Mouse (Mus musculus): Measurements from ENCODE around the gene Cadm4. TPM values are rescaled to one million over a fixed set of nuclear protein-coding genes. Genes with fewer than 3 reads are reported as not detected.

Cadm4 gene
- total RNA-seq (2021): 10 to 100 TPM in 1 of 2 experiments, 1 to 10 TPM in 1; 5.3 to 17.7 TPM
- long read RNA-seq, experiment 1, partial matches to known transcripts: 0 of 1 reads
- long read RNA-seq, experiment 1, other reads (novel, unspliced or antisense): 1 of 1 reads
- long read RNA-seq, experiment 2, partial matches to known transcripts: 0 of 1 reads
- long read RNA-seq, experiment 2, other reads (novel, unspliced or antisense): 0 of 1 reads

DNA sequence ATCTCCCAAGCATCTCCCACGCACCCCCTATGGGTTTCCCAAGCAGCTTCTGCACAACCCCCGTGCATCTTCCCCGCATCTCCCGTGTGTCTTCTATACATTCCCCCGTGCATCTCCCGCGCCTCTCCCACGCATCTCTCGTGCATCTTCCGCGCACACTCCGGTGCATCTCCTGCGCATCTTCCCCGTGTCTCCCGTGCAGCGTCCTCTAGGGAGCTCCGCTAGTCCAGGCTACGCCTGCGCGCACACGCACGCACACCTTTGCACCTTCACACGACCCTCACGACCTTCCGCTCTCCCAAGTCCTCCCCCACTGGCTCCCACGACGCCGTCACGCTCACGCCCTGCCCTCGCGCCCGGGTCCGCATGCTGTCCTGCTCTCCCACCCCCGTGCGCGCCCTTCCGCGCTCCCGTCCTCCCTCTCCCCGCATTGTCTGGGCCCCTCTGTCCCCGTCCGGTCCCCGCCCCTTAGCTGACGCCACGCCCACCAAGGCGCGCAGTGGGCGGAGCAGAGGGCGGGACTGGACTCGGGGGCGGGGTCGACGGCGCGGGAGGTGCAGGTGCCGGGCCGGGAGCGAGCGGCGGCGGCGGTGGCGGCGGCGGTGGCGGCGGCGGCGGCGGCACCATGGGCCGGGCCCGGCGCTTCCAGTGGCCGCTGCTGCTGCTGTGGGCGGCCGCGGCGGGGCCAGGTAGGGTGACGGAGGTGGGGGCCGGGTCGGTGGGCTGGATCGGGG, at the start of gene Cadm4:
Gene Cadm4, plus strand, starts transcription at position 550 of the 734 bp plus-strand sequence.
- intact Hi-C loops (cut with DNase I; ENCODE audit: low total_unique reads): no loop called here
- peak; percentile 81 for DNase-seq

GRCm38 (mm10) chr7:24435305-24435704, 46.5 kb upstream of the Cadm4 start:
- DNase-seq: no peak
- intact Hi-C loops (cut with DNase I; ENCODE audit: low total_unique reads): no loop called here

GRCm38 (mm10) chr7:24437981-24438380, 43.8 kb upstream of the Cadm4 start:
- intact Hi-C loops (cut with DNase I; ENCODE audit: low total_unique reads): no loop called here

GRCm38 (mm10) chr7:24439191-24439590, 42.6 kb upstream of the Cadm4 start:
- intact Hi-C loops (cut with DNase I; ENCODE audit: low total_unique reads): no loop called here
- DNase-seq: no peak

More at GRCm38 (mm10) chr7:24437981-24438380, 43.8 kb upstream of the Cadm4 start:
- peak; percentile 72 for DNase-seq

DNA sequence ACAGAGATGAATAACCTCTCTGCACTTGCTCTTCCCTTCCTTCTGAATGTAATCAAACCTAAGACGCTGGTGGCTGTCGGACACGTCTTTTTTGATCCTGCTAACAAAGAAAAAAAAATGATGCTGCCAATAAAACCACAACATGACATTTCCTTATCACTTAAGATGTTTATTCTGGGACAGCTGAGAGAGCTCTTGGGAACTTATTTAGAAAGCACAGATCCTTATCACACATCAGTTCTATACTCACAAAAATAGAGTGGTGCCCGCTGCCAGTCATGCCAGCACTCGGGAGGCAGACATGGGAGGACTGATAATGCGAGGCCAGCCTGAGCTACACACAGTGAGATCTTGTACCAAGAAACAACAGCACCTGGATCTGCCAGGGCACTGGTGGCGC, 41.9 kb upstream of the Cadm4 start:
- intact Hi-C loops (cut with DNase I; ENCODE audit: low total_unique reads): no loop called here

DNA sequence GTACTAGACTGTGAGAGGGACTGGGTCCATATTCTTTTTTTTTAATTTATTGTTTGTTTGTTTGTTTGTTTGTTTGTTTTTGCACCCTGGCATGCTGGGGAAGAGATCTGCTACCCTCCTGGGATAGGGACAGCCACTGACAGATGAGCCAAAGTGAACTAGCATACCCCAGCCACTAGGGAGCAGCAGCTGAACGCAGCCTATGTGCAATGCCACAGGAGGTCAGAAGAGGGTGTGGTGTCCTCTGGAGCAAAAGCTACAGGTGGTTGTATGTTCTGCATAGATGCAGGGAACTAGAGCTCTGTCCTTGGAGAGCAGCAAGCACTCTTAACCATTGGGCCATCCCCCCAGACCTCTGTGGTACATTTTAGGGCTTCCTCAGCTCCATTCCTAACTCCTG, 40.0 kb upstream of the Cadm4 start:
- peak; percentile 60 for DNase-seq
- intact Hi-C loops (cut with DNase I; ENCODE audit: low total_unique reads): no loop called here

More for the DNA sequence above, 41.9 kb upstream of the Cadm4 start:
- DNase-seq: no peak

GRCm38 (mm10) chr7:24442313-24442712, 39.5 kb upstream of the Cadm4 start:
- no peak for DNase-seq
- intact Hi-C loops (cut with DNase I; ENCODE audit: low total_unique reads): no loop called here

GRCm38 (mm10) chr7:24445266-24445926, 36.4 kb upstream of the Cadm4 start:
- DNase-seq: no peak
- intact Hi-C loops (cut with DNase I; ENCODE audit: low total_unique reads): no loop called here

DNA sequence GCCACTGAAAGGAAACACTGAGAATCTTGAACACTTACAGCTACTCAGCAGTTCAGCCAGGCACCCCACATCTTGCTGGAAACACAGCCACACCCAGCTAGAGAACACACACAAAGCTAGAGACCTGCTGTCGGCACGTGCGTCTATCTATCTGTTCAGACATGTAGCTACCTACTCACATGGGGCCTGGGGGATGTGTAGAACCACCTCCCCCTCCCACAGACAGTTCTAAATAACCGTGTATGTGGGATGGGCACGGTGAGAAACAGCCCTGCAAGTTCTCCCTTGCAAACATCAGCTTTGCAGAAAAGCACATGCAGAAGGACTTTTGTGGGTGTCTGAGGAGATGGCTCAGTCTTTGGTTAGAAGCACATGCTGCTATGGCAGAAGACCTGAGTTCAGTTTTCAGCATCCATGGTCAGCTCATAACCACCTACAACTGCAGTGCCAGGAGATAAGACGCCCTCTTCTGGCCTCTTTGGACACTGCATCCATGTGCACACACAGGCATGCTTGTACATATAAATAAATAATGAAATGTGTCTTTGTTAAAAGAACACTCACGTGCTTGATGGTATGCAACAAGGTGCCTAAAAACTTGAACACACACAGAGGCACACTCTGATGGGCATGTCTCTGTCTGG, 35.0 kb upstream of the Cadm4 start:
- intact Hi-C loops (cut with DNase I; ENCODE audit: low total_unique reads): no loop called here
- no peak for DNase-seq

GRCm38 (mm10) chr7:24448782-24449517, 32.9 kb upstream of the Cadm4 start:
- intact Hi-C loops (cut with DNase I; ENCODE audit: low total_unique reads): no loop called here
- no peak for DNase-seq

GRCm38 (mm10) chr7:24450585-24451017, 31.2 kb upstream of the Cadm4 start:
- DNase-seq: no peak
- intact Hi-C loops (cut with DNase I; ENCODE audit: low total_unique reads): no loop called here

DNA sequence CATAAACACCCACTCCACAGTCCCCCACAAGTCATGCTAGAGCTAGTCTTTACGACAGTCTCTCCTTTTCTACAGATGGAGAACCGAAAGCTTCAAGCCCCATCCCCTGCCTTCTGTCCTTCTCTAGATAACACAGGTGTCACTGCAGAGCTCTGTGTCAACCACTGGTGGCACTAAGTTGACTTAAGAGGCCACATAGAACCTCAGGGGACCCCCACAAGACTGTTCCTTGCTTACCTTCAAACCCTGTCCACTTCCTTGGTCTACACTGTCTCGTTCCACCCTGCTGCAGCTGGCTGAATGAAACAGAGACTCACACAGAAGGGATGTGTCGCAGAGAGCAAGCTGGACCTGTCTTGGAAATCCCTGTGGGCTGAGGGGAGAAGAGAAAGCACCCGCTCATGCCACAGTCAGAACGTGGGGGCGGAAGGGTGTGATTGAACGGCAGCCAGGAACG, 29.9 kb upstream of the Cadm4 start, which contains the start of gene Irgc1:
Gene Irgc1, minus strand, starts transcription at position 443 of the 457 bp plus-strand sequence.
- intact Hi-C loops (cut with DNase I; ENCODE audit: low total_unique reads): no loop called here
- DNase-seq: no peak

- no peak for DNase-seq
- intact Hi-C loops (cut with DNase I; ENCODE audit: low total_unique reads): no loop called here
Observed at GRCm38 (mm10) chr7:24454199-24454598, 27.6 kb upstream of the Cadm4 start.

GRCm38 (mm10) chr7:24455726-24456125, 26.1 kb upstream of the Cadm4 start:
- intact Hi-C loops (cut with DNase I; ENCODE audit: low total_unique reads): no loop called here
- no peak for DNase-seq

DNA sequence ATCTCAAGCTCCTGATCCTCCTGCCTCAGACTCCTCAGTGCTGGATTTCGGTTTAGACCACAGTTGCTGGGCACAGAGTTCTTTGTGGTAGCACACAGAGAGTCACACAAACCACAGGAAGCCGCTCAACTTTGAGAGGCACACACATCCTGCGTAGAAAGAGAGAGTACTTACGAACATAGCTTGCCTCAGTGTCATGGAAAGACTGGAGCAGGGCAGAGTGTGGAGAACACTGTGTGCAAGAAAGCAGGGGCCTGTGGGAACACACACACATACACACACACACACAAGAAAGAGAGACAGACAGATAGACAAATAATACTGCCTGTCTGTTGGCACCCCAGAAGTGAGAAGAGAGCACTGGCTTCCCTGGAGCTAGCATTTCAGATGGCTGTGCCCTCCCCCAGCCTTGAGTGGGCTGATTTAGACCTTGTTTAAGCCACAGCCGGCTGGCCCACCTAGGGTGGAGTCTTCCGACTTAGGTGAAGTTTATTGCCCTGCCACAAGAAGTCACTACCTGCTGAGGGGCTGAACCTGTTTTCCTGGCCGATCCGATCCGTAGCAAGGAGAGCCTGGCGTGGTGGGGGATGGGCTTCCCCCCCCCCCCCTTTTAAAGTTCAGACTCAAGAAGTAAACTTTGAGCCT, 24.0 kb upstream of the Cadm4 start:
- DNase-seq: no peak
- intact Hi-C loops (cut with DNase I; ENCODE audit: low total_unique reads): no loop called here

- intact Hi-C loops (cut with DNase I; ENCODE audit: low total_unique reads): no loop called here
- DNase-seq: no peak
Observed at GRCm38 (mm10) chr7:24459440-24459839, 22.4 kb upstream of the Cadm4 start.

- intact Hi-C loops (cut with DNase I; ENCODE audit: low total_unique reads): no loop called here
- DNase-seq: peak; percentile 33
Observed at GRCm38 (mm10) chr7:24459843-24460242, 22.0 kb upstream of the Cadm4 start.

GRCm38 (mm10) chr7:24461376-24462051, 20.3 kb upstream of the Cadm4 start:
- intact Hi-C loops (cut with DNase I; ENCODE audit: low total_unique reads): no loop called here

More at GRCm38 (mm10) chr7:24461376-24462051, 20.3 kb upstream of the Cadm4 start:
- DNase-seq: no peak
